Mouse (Mus musculus) neural tube, embryonic 14.5 days (tissue): Measurements from ENCODE around the gene Mab21l3. TPM values are rescaled to one million over a fixed set of nuclear protein-coding genes. Genes with fewer than 3 reads are reported as not detected.
A peak's percentile ranks its signal among the peaks of the same experiment; 100 is the strongest.

Experiments used
- ATAC-seq: fragments of 200-750 bp; cut with Nextera tagmentation; 2 replicates; pipeline ENCODE4 v1.8.0; 2017; ENCODE audit warnings: low read depth, mild to moderate bottlenecking, moderate TSS enrichment, moderate library complexity
- H3K27ac ChIP-seq: fragments of 300-500 bp; sonication (generic); 2 replicates; pipeline ENCODE4 v1.5.1; 2014; ENCODE audit warnings: low read depth, mild to moderate bottlenecking, control low read depth, low read length, moderate library complexity, mixed read lengths
- H3K27me3 ChIP-seq: fragments of 300-500 bp; sonication (generic); 2 replicates; pipeline ENCODE4 v1.6.1; 2014; ENCODE audit warnings: low read length; ENCODE audit not compliant: control insufficient read depth, insufficient read depth
- H3K36me3 ChIP-seq: fragments of 300-500 bp; sonication (generic); 2 replicates; pipeline ENCODE4 v1.6.1; 2014; ENCODE audit warnings: low read length, mixed read lengths; ENCODE audit not compliant: control insufficient read depth, insufficient read depth
- H3K4me1 ChIP-seq: fragments of 300-500 bp; sonication (generic); 2 replicates; pipeline ENCODE4 v1.6.1; 2014; ENCODE audit warnings: low read length; ENCODE audit not compliant: control insufficient read depth, insufficient read depth
- H3K4me2 ChIP-seq: fragments of 300-500 bp; sonication (generic); 2 replicates; pipeline ENCODE4 v1.6.1; 2014; ENCODE audit warnings: mild to moderate bottlenecking, low read depth, low read length, control low read depth
- H3K4me3 ChIP-seq: fragments of 300-500 bp; sonication (generic); 2 replicates; pipeline ENCODE4 v1.5.1; 2014; ENCODE audit warnings: low read depth, low read length, control low read depth, mixed read lengths
- H3K9ac ChIP-seq: fragments of 300-500 bp; sonication (generic); replicated peaks from 2 replicates; pipeline ENCODE4 v1.6.1; 2014; ENCODE audit warnings: low read depth, mild to moderate bottlenecking, control low read depth, low read length, mixed read lengths
- H3K9me3 ChIP-seq: fragments of 300-500 bp; sonication (generic); 2 replicates; pipeline ENCODE4 v1.6.1; 2016; ENCODE audit warnings: low read length; ENCODE audit not compliant: control insufficient read depth
- WGBS: fragments of 180-500 bp; shearing (Covaris S2); extraction: QIAGEN DNeasy Blood & Tissue Kit; methylation state at CpG from one replicate; pipeline ENCODE4 v1.1.7; 2014; 5-methylcytosine and 5-hydroxymethylcytosine counted together
- polyA plus RNA-seq: library from polyadenylated mRNA; unstranded; fragments of >200 nt; fragmentation: Nextera tagmentation; extraction: Ambion mirVana; gene quantifications from 2 replicates; pipeline ENCODE4 v1.2.1, GENCODE M21; 2014

Gene Mab21l3
- polyA plus RNA-seq, 1 experiment from 2014 or later: 0.12 TPM

- Histone ChIP-seq H3K4me1 (no peaks in the 10 kb centered on the region), H3K9ac (no peak overlapping the region), H3K4me2 (no peak overlapping the region), H3K27ac (no peak overlapping the region), H3K4me3 (no peak overlapping the region), H3K9me3 (no peaks in the 10 kb centered on the region), H3K36me3 (no peaks in the 10 kb centered on the region), H3K27me3 (no peaks in the 10 kb centered on the region)
- WGBS: 65% methylated on average over 7 of the region's 7 CpGs
- ATAC-seq: no peak
These were observed 11.0 kb upstream of the Mab21l3 start for GRCm38 (mm10) chr3:101859740-101860139.

GRCm38 (mm10) chr3:101854075-101854474, 5.3 kb upstream of the Mab21l3 start:
- Histone ChIP-seq H3K36me3 (no peaks in the 10 kb centered on the region), H3K4me1 (no peaks in the 10 kb centered on the region), H3K9ac (no peak overlapping the region), H3K4me2 (no peak overlapping the region), H3K9me3 (no peaks in the 10 kb centered on the region), H3K27me3 (no peaks in the 10 kb centered on the region), H3K4me3 (no peak overlapping the region), H3K27ac (no peak overlapping the region)
- 96% methylated on average over 1 of the region's 1 CpGs for WGBS
- no peak for ATAC-seq

- no peak overlapping the region for H3K4me2 ChIP-seq
- H3K27ac ChIP-seq: no peak overlapping the region
- WGBS: 63% methylated on average over 6 of the region's 6 CpGs
- H3K36me3 ChIP-seq: no peaks in the 10 kb centered on the region
- H3K9me3 ChIP-seq: no peaks in the 10 kb centered on the region
- no peaks in the 10 kb centered on the region for H3K27me3 ChIP-seq
- no peak for ATAC-seq
- no peak overlapping the region for H3K4me3 ChIP-seq
- no peak overlapping the region for H3K9ac ChIP-seq
- H3K4me1 ChIP-seq: no peaks in the 10 kb centered on the region
These were observed 2.6 kb upstream of the Mab21l3 start for GRCm38 (mm10) chr3:101851363-101851762.

- Histone ChIP-seq H3K4me1 (no peaks in the 10 kb centered on the region), H3K4me2 (no peak overlapping the region), H3K36me3 (no peaks in the 10 kb centered on the region), H3K9me3 (no peaks in the 10 kb centered on the region), H3K4me3 (no peak overlapping the region), H3K9ac (no peak overlapping the region), H3K27ac (no peak overlapping the region), H3K27me3 (no peaks in the 10 kb centered on the region)
- 57% methylated on average over 4 of the region's 4 CpGs for WGBS
- ATAC-seq: no peak
These were observed 2.7 kb downstream of the Mab21l3 start for GRCm38 (mm10) chr3:101846096-101846495.

GRCm38 (mm10) chr3:101842372-101843094, 6.2 kb downstream of the Mab21l3 start:
- 66% methylated on average over 7 of the region's 7 CpGs for WGBS
- Histone ChIP-seq H3K4me2 (no peak overlapping the region), H3K27me3 (no peaks in the 10 kb centered on the region), H3K4me3 (no peak overlapping the region), H3K9me3 (no peaks in the 10 kb centered on the region), H3K27ac (no peak overlapping the region), H3K9ac (no peak overlapping the region), H3K4me1 (no peaks in the 10 kb centered on the region), H3K36me3 (no peaks in the 10 kb centered on the region)
- ATAC-seq: no peak

GRCm38 (mm10) chr3:101839327-101839726, 9.4 kb downstream of the Mab21l3 start:
- WGBS: 89% methylated on average over 9 of the region's 9 CpGs
- H3K9me3 ChIP-seq: no peaks in the 10 kb centered on the region
- ATAC-seq: no peak

GRCm38 (mm10) chr3:101836971-101837370, 11.8 kb downstream of the Mab21l3 start:
- no peak; the same call in 1 of the 2 replicates for ATAC-seq
- Histone ChIP-seq H3K4me3 (no peak overlapping the region), H3K9me3 (no peaks in the 10 kb centered on the region), H3K4me2 (no peak overlapping the region), H3K36me3 (no peaks in the 10 kb centered on the region), H3K9ac (no peak overlapping the region), H3K4me1 (0 out of 2 replicates have a peak, but pooled peaks cover 4% of the 10 kb centered on the region), H3K27ac (no peak overlapping the region), H3K27me3 (no peaks in the 10 kb centered on the region)
- 89% methylated on average over 3 of the region's 3 CpGs for WGBS

More at GRCm38 (mm10) chr3:101839327-101839726, 9.4 kb downstream of the Mab21l3 start:
- no peak overlapping the region for H3K4me2 ChIP-seq
- H3K4me3 ChIP-seq: no peak overlapping the region
- H3K36me3 ChIP-seq: no peaks in the 10 kb centered on the region
- H3K4me1 ChIP-seq: 0 out of 2 replicates have a peak, but pooled peaks cover 4% of the 10 kb centered on the region
- no peak overlapping the region for H3K9ac ChIP-seq
- no peaks in the 10 kb centered on the region for H3K27me3 ChIP-seq
- H3K27ac ChIP-seq: no peak overlapping the region

- Histone ChIP-seq H3K36me3 (no peaks in the 10 kb centered on the region), H3K9ac (no peak overlapping the region), H3K27ac (no peak overlapping the region), H3K4me2 (peak overlapping the region; percentile 30; the same call in 1 of the 2 replicates), H3K4me3 (no peak overlapping the region), H3K9me3 (no peaks in the 10 kb centered on the region), H3K4me1 (0 out of 2 replicates have a peak, but pooled peaks cover 4% of the 10 kb centered on the region), H3K27me3 (no peaks in the 10 kb centered on the region)
- WGBS: 68% methylated on average over 5 of the region's 5 CpGs
- no peak; the same call in 1 of the 2 replicates for ATAC-seq
These were observed 12.2 kb downstream of the Mab21l3 start for GRCm38 (mm10) chr3:101836532-101836931.

- Histone ChIP-seq H3K27me3 (no peaks in the 10 kb centered on the region), H3K9ac (no peak overlapping the region), H3K4me2 (peak overlapping the region; percentile 30), H3K4me3 (no peak overlapping the region), H3K9me3 (no peaks in the 10 kb centered on the region), H3K4me1 (0 out of 2 replicates have a peak, but pooled peaks cover 4% of the 10 kb centered on the region), H3K27ac (no peak overlapping the region), H3K36me3 (no peaks in the 10 kb centered on the region)
- peak; percentile 92 for ATAC-seq
- WGBS: under 1% methylated on average over 8 of the region's 8 CpGs
These were observed 12.7 kb downstream of the Mab21l3 start for GRCm38 (mm10) chr3:101836045-101836444.
